ENCODE assay signal across 20 mouse cellular contexts in the genomic region with DNA sequence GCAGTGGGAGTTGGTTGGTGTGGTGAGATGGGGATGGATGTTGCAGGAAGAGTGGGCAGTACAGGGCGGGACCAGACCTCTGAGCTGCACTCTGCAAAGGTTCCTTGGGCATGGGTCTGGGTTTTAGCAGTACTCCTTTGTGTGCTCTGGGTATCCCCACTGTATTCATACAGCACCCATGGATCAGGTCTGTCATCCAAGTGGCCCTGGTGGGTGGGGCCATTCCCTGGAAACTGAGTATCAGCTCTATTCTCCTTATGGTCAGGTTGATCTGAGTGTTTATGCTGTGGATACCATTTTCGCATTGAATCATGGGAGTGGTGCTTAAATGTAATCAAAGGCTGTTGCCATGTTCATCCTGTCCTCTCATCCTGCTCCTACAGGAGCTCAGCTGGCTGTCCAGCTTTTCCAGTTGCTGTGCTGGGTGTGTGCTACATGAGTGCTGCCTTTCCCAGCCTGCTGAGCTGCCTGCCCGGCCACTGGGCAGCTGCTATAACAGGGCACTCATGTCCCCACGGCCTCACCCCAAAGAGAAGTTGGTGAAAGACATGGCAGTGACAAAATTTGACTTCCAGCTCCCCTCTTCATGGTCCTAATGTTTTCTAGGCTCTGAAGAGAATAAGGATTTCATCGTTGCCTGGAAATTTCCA. TPM values are rescaled to one million over a fixed set of nuclear protein-coding genes. Genes with fewer than 3 reads are reported as not detected.
"Had no signal": no experiment of that assay in that cellular context is flagged by ENCODE, and none has a peak within 500 bp of the region (broad histone marks: within the 10 kb centered on the region; RNA-seq: fewer than 3 reads in every experiment).

No protein-coding gene starts in this region.

- DNase-seq: kidney, adult 18-20 months; kidney, adult 9 months; kidney, postnatal 36 days; left cerebral cortex, postnatal 4 days; liver, postnatal 0 days; lung, embryonic 14.5 days; lung, postnatal 36 days; retina, postnatal 1 day; thymus, postnatal 25 days had no signal

- H3K36me3 ChIP-seq: midbrain, embryonic 15.5 days; neural tube, embryonic 12.5 days had no signal

- H3K9me3 ChIP-seq: limb, embryonic 15.5 days; midbrain, embryonic 10.5 days; midbrain, embryonic 15.5 days; neural tube, embryonic 12.5 days had no signal

- H3K4me3 ChIP-seq: limb, embryonic 12.5 days; limb, embryonic 15.5 days; megakaryocyte, embryonic 14.5 days; midbrain, embryonic 10.5 days; midbrain, embryonic 15.5 days; neural tube, embryonic 12.5 days had no signal

- H3K9ac ChIP-seq: limb, embryonic 12.5 days; limb, embryonic 15.5 days; liver, embryonic 14.5 days; liver, postnatal 0 days; lung, embryonic 14.5 days; midbrain, embryonic 15.5 days; neural tube, embryonic 12.5 days had no signal

- H3K27ac ChIP-seq: limb, embryonic 12.5 days; limb, embryonic 15.5 days; liver, embryonic 14.5 days; midbrain, embryonic 10.5 days; midbrain, embryonic 15.5 days; neural tube, embryonic 12.5 days had no signal

- ATAC-seq: inflammation-experienced regulatory T-cells, adult 6 months; intestine, embryonic 16.5 days; liver, postnatal 0 days; lung, postnatal 0 days; midbrain, embryonic 15.5 days had no signal

- H3K4me2 ChIP-seq: limb, embryonic 12.5 days; limb, embryonic 15.5 days; liver, embryonic 11.5 days; lung, embryonic 14.5 days; midbrain, embryonic 15.5 days; neural tube, embryonic 12.5 days had no signal

RNA-seq across cellular contexts. Expression of a gene that starts 9.2 kb away (rescaled TPM):
- polyA plus RNA-seq: inflammation-experienced regulatory T-cells, adult 6 months had no signal
